Mouse (Mus musculus) kidney, adult 2 months (tissue): ENCODE results near the gene Rps6kc1.

ENCODE experiments used
- CTCF ChIP-seq: fragments of 200-500 bp; conservative IDR thresholded peaks from 2 replicates; pipeline ENCODE4 v1.5.1; 2011; ENCODE audit warnings: low read depth, mild to moderate bottlenecking, control low read depth, low read length, moderate library complexity, mixed read lengths; ENCODE audit not compliant: insufficient read depth, insufficient read length
- POLR2A ChIP-seq: fragments of 200-500 bp; IDR thresholded peaks from one replicate; pipeline ENCODE4 v1.6.1; 2011; ENCODE audit warnings: low read depth, low read length, control low read depth

- TF ChIP-seq CTCF: no peak
- no peak for TF ChIP-seq POLR2A
Observed at GRCm38 (mm10) chr1:190772088-190772885, 139.3 kb downstream of the Rps6kc1 start.
